Mouse (Mus musculus) cerebellum, adult 2 months (tissue): ENCODE results near the gene Obp2b.
"Not testable (repeated sequence)": the region's sequence is repeated elsewhere in the genome, so short reads cannot be mapped to it uniquely, and the experiment has no call there.

Experiments used
- CTCF ChIP-seq: fragments of 200-500 bp; IDR thresholded peaks from 2 replicates; pipeline ENCODE4 v1.5.1; 2011; ENCODE audit warnings: low read depth, mild to moderate bottlenecking, control low read depth, low read length, moderate library complexity, borderline replicate concordance; ENCODE audit not compliant: insufficient read depth
- POLR2A ChIP-seq: fragments of 200-500 bp; IDR thresholded peaks from 2 replicates; pipeline ENCODE4 v1.6.1; 2011; ENCODE audit warnings: low read length, control low read depth, borderline replicate concordance; ENCODE audit not compliant: insufficient read depth

DNA sequence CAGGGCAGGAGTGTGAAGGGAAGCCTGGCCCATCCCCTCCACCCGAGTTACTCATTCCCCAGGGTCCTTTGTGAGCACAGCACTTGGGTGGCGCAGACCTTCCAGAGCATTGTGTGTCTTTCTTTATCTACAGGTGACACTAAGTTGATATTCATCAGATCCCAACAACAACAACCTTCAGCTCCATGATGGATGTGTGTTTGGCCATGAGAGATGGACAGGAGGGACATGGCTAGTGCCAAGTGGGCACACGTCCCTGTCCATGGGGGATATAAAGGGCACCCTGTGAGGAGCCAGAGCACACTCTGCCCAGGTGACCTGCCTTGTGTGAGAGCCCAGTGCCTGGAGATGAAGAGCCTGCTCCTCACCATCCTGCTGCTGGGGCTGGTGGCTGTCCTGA, at the start of gene Obp2b:
- not testable (repeated sequence) for TF ChIP-seq CTCF, POLR2A
